9 mouse cellular contexts compared by ENCODE assay signal in genomic region chr15:52505278-52505831, GRCm38 (mm10).
DNase-seq lines count a peak whose midpoint lies in the region; ATAC-seq and TF ChIP-seq lines count a peak whose summit lies in the region.
"Had no signal": no experiment of that assay in that cellular context is flagged by ENCODE, and none has a peak within 500 bp of the region (broad histone marks: within the 10 kb centered on the region; RNA-seq: fewer than 3 reads in every experiment).

No protein-coding gene starts in this region.

- H3K4me3 ChIP-seq in intestine, postnatal 0 days (ENCODE audit: low read depth, low read length): no peak overlapping the region
- no peak overlapping the region for H3K4me3 ChIP-seq in intestine, embryonic 15.5 days (replicated peaks)
- H3K4me3 ChIP-seq in ES-Bruce4 (ENCODE audit: low read depth, low read length): no peak overlapping the region
- H3K4me3 ChIP-seq in cortical plate, adult 2 months (ENCODE audit: insufficient read depth, low read length): no peak overlapping the region
- H3K4me3 ChIP-seq: embryonic facial prominence, embryonic 15.5 days had no signal

- WGBS in intestine, postnatal 0 days: 34% methylated on average over 9 of the region's 9 CpGs
- WGBS in intestine, embryonic 15.5 days: 35% methylated on average over 9 of the region's 9 CpGs

- H3K4me2 ChIP-seq in intestine, postnatal 0 days (replicated peaks; ENCODE audit: low read depth): no peak overlapping the region
- no peak overlapping the region for H3K4me2 ChIP-seq in intestine, embryonic 15.5 days (replicated peaks)
- H3K4me2 ChIP-seq: embryonic facial prominence, embryonic 15.5 days had no signal

- no peak overlapping the region for H3K27ac ChIP-seq in intestine, postnatal 0 days (ENCODE audit: low read depth, low read length)
- no peak overlapping the region for H3K27ac ChIP-seq in intestine, embryonic 15.5 days
- no peak overlapping the region for H3K27ac ChIP-seq in ES-Bruce4 (ENCODE audit: insufficient read depth, low read length)
- H3K27ac ChIP-seq in cortical plate, adult 2 months (ENCODE audit: insufficient read depth, low read length): no peak overlapping the region
- H3K27ac ChIP-seq: embryonic facial prominence, embryonic 15.5 days had no signal

- no peaks in the 10 kb centered on the region for H3K27me3 ChIP-seq in intestine, postnatal 0 days (replicated peaks; ENCODE audit: control insufficient read depth, insufficient read depth, low read length)
- H3K27me3 ChIP-seq in intestine, embryonic 15.5 days (replicated peaks): no peaks in the 10 kb centered on the region
- H3K27me3 ChIP-seq in ES-Bruce4 (ENCODE audit: control insufficient read depth, insufficient read depth, low read length, poor library complexity, severe bottlenecking): no peaks in the 10 kb centered on the region
- H3K27me3 ChIP-seq: embryonic facial prominence, embryonic 15.5 days had no signal

- no peak for ATAC-seq in intestine, postnatal 0 days
- no peak for ATAC-seq in intestine, embryonic 15.5 days

- TF ChIP-seq EP300 in ES-Bruce4 (IDR thresholded peaks at IDR 0.05; ENCODE audit: insufficient read depth, low read depth, low read length): no peak

- peak; percentile 74 for TF ChIP-seq CTCF in intestine, postnatal 0 days (IDR thresholded peaks at IDR 0.05; ENCODE audit: low read depth)
- peak; percentile 0 for TF ChIP-seq CTCF in ES-Bruce4 (IDR thresholded peaks at IDR 0.05; ENCODE audit: low read depth, low read length)
- peak; percentile 49; the same call in 1 of the 2 replicates for TF ChIP-seq CTCF in cortical plate, adult 2 months (IDR thresholded peaks at IDR 0.05; ENCODE audit: extremely low read depth, insufficient read depth, low read length)

- no peaks in the 10 kb centered on the region for H3K9me3 ChIP-seq in intestine, postnatal 0 days (ENCODE audit: control insufficient read depth)
- no peaks in the 10 kb centered on the region for H3K9me3 ChIP-seq in intestine, embryonic 15.5 days
- H3K9me3 ChIP-seq in ES-Bruce4 (replicated peaks; ENCODE audit: control insufficient read depth, insufficient read depth, low read length, poor library complexity, severe bottlenecking): no peaks in the 10 kb centered on the region
- H3K9me3 ChIP-seq: embryonic facial prominence, embryonic 15.5 days had no signal

- TF ChIP-seq POLR2A in ES-Bruce4 (IDR thresholded peaks at IDR 0.05; ENCODE audit: insufficient read depth, low read length): no peak
- no peak for TF ChIP-seq POLR2A in cortical plate, adult 2 months (IDR thresholded peaks at IDR 0.05; ENCODE audit: extremely low read depth, insufficient read depth, low read length)

- no peak overlapping the region for H3K9ac ChIP-seq in intestine, postnatal 0 days (ENCODE audit: low read depth, low read length)
- H3K9ac ChIP-seq in intestine, embryonic 15.5 days: no peak overlapping the region
- no peak overlapping the region for H3K9ac ChIP-seq in ES-Bruce4 (ENCODE audit: low read depth, poor library complexity, severe bottlenecking)
- H3K9ac ChIP-seq: embryonic facial prominence, embryonic 15.5 days had no signal

- peak; percentile 27 for DNase-seq in lung, postnatal 10 days
- DNase-seq in spleen, postnatal 36 days (ENCODE audit: low spot score in 2 of 2): no peak
- DNase-seq in adrenal gland, postnatal 25 days: no peak
- DNase-seq in layer of hippocampus, adult 8-10 months (ENCODE audit: low spot score in 2 of 2): no peak

- no peaks in the 10 kb centered on the region for H3K4me1 ChIP-seq in intestine, postnatal 0 days (replicated peaks; ENCODE audit: control insufficient read depth, insufficient read depth, low read length)
- no peaks in the 10 kb centered on the region for H3K4me1 ChIP-seq in intestine, embryonic 15.5 days (replicated peaks)
- H3K4me1 ChIP-seq in ES-Bruce4 (ENCODE audit: control insufficient read depth, insufficient read depth, low read length): no peaks in the 10 kb centered on the region
- no peaks in the 10 kb centered on the region for H3K4me1 ChIP-seq in cortical plate, adult 2 months (ENCODE audit: control insufficient read depth, insufficient read depth, low read length)
- H3K4me1 ChIP-seq: embryonic facial prominence, embryonic 15.5 days had no signal

- H3K36me3 ChIP-seq in intestine, postnatal 0 days (ENCODE audit: control insufficient read depth, insufficient read depth): no peaks in the 10 kb centered on the region
- no peaks in the 10 kb centered on the region for H3K36me3 ChIP-seq in intestine, embryonic 15.5 days
- no peaks in the 10 kb centered on the region for H3K36me3 ChIP-seq in ES-Bruce4 (ENCODE audit: control insufficient read depth, insufficient read depth, low read length, poor library complexity, severe bottlenecking)
- H3K36me3 ChIP-seq: embryonic facial prominence, embryonic 15.5 days had no signal

Comparison
In these comparisons a context has a peak if more than half of its experiments do, and no peak if none do; other contexts are left out.
1. CTCF ChIP-seq: peak in every context shown above with its lines; median percentile 74 in intestine, postnatal 0 days; 49 in cortical plate, adult 2 months; 0 in ES-Bruce4.